In the genomic region with DNA sequence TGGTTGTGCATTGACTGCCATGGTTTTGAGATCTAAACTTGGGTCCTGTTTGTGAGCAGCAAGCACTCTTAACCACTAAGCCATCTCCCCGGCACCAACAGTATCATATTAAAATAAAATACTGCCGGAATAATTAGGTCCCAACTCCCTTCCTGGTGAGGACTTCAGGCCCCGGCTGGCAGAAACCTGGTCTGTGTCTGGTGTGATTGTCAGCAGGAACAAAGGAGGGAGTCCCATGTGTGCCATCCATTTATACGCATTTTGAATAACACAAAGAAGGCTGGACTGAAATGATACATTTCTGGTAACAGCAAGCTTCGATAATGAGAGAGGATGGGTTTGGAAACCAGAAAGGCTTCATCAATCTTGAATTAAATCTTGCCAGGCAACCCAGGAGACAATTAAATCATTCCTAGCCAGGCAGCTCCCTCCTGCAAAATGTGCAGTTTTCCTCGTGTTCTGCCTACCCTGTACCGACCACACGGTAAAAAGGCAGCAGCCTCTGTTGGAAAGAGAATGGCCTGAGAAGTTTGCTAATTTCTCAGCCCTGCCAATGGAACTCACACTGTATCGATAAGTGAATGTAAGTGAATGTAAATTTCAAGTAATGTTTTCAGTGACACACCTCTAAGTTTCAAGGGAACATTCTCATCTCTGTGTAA, we compare ENCODE assay signal across 26 mouse cellular contexts.
DNase-seq lines count a peak whose midpoint lies in the region; ATAC-seq lines count a peak whose summit lies in the region.
"Had no signal": no experiment of that assay in that cellular context is flagged by ENCODE, and none has a peak within 500 bp of the region (broad histone marks: within the 10 kb centered on the region; RNA-seq: fewer than 3 reads in every experiment).

No protein-coding gene starts in this region.

- 0 out of 2 replicates have a peak, but pooled peaks cover 2% of the 10 kb centered on the region for H3K4me1 ChIP-seq in forebrain, embryonic 14.5 days (ENCODE audit: control insufficient read depth, insufficient read depth, low read length)
- H3K4me1 ChIP-seq in forebrain, embryonic 13.5 days = 0 out of 2 replicates have a peak, but pooled peaks cover 5% of the 10 kb centered on the region
- H3K4me1 ChIP-seq in midbrain, embryonic 12.5 days = no peaks in the 10 kb centered on the region
- no peaks in the 10 kb centered on the region for H3K4me1 ChIP-seq in midbrain, embryonic 10.5 days
- H3K4me1 ChIP-seq: embryonic facial prominence, embryonic 13.5 days; liver, embryonic 13.5 days had no signal

- H3K4me2 ChIP-seq in forebrain, embryonic 14.5 days (ENCODE audit: low read length) = no peak overlapping the region
- no peak overlapping the region for H3K4me2 ChIP-seq in forebrain, embryonic 13.5 days
- H3K4me2 ChIP-seq in midbrain, embryonic 12.5 days (replicated peaks) = no peak overlapping the region
- H3K4me2 ChIP-seq: embryonic facial prominence, embryonic 13.5 days; limb, embryonic 13.5 days; liver, embryonic 13.5 days had no signal

- WGBS in forebrain, embryonic 14.5 days = 65% methylated on average over 9 of the region's 9 CpGs
- 73% methylated on average over 9 of the region's 9 CpGs for WGBS in forebrain, embryonic 13.5 days
- WGBS in midbrain, embryonic 12.5 days = 79% methylated on average over 9 of the region's 9 CpGs
- WGBS in midbrain, embryonic 10.5 days = 88% methylated on average over 9 of the region's 9 CpGs

- H3K9ac ChIP-seq in forebrain, embryonic 14.5 days (ENCODE audit: low read length) = no peak overlapping the region
- no peak overlapping the region for H3K9ac ChIP-seq in forebrain, embryonic 13.5 days
- H3K9ac ChIP-seq in midbrain, embryonic 12.5 days (replicated peaks) = no peak overlapping the region
- H3K9ac ChIP-seq: embryonic facial prominence, embryonic 13.5 days; limb, embryonic 13.5 days; liver, embryonic 13.5 days had no signal

- H3K27ac ChIP-seq in forebrain, embryonic 14.5 days (ENCODE audit: low read depth, low read length) = no peak overlapping the region
- no peak overlapping the region for H3K27ac ChIP-seq in forebrain, embryonic 13.5 days
- H3K27ac ChIP-seq in midbrain, embryonic 12.5 days (replicated peaks) = no peak overlapping the region
- H3K27ac ChIP-seq in midbrain, embryonic 10.5 days (replicated peaks) = no peak overlapping the region
- H3K27ac ChIP-seq: embryonic facial prominence, embryonic 13.5 days; heart, adult 2 months; kidney, postnatal 0 days; limb, embryonic 13.5 days; liver, embryonic 13.5 days; stomach, postnatal 0 days had no signal

- no peaks in the 10 kb centered on the region for H3K27me3 ChIP-seq in forebrain, embryonic 14.5 days (replicated peaks; ENCODE audit: control insufficient read depth, insufficient read depth, low read length)
- H3K27me3 ChIP-seq in forebrain, embryonic 13.5 days = no peaks in the 10 kb centered on the region
- H3K27me3 ChIP-seq in midbrain, embryonic 12.5 days = no peaks in the 10 kb centered on the region
- H3K27me3 ChIP-seq in midbrain, embryonic 10.5 days (ENCODE audit: low read depth, poor library complexity, severe bottlenecking) = no peaks in the 10 kb centered on the region
- H3K27me3 ChIP-seq: embryonic facial prominence, embryonic 13.5 days; limb, embryonic 13.5 days; liver, embryonic 13.5 days had no signal

- H3K9me3 ChIP-seq in forebrain, embryonic 14.5 days (replicated peaks; ENCODE audit: control insufficient read depth, low read length) = no peaks in the 10 kb centered on the region
- no peaks in the 10 kb centered on the region for H3K9me3 ChIP-seq in forebrain, embryonic 13.5 days (replicated peaks)
- H3K9me3 ChIP-seq in midbrain, embryonic 12.5 days = no peaks in the 10 kb centered on the region
- no peaks in the 10 kb centered on the region for H3K9me3 ChIP-seq in midbrain, embryonic 10.5 days (replicated peaks)
- H3K9me3 ChIP-seq: embryonic facial prominence, embryonic 13.5 days; limb, embryonic 13.5 days; liver, embryonic 13.5 days had no signal

- H3K4me3 ChIP-seq in forebrain, embryonic 14.5 days (ENCODE audit: low read depth, low read length) = no peak overlapping the region
- H3K4me3 ChIP-seq in forebrain, embryonic 13.5 days = no peak overlapping the region
- no peak overlapping the region for H3K4me3 ChIP-seq in midbrain, embryonic 12.5 days
- no peak overlapping the region for H3K4me3 ChIP-seq in midbrain, embryonic 10.5 days
- H3K4me3 ChIP-seq: embryonic facial prominence, embryonic 13.5 days; heart, adult 2 months; limb, embryonic 13.5 days; liver, embryonic 13.5 days had no signal

- ATAC-seq in forebrain, embryonic 14.5 days = no peak
- no peak for ATAC-seq in forebrain, embryonic 13.5 days
- peak; percentile 38; the same call in 1 of the 2 replicates for ATAC-seq in midbrain, embryonic 12.5 days (ENCODE audit: low FRiP score, low read depth)
- no peak for ATAC-seq in erythroblast, adult 5-6 weeks (replicated peaks; ENCODE audit: low FRiP score, poor library complexity, severe bottlenecking)
- ATAC-seq: CD4-positive, CD25-positive, alpha-beta regulatory T cell, adult 4 months; forebrain, embryonic 16.5 days; inflammation-experienced regulatory T-cells, adult 6 months had no signal

- peak; percentile 6 for DNase-seq in forebrain, embryonic 14.5 days (ENCODE audit: low spot score)
- DNase-seq in midbrain, embryonic 10.5 days (ENCODE audit: low spot score) = no peak
- DNase-seq in MN1 (ENCODE audit: low spot score) = peak; percentile 23
- peak; percentile 12 for DNase-seq in mesoderm, embryonic 11.5 days (ENCODE audit: low read depth, low spot score)
- DNase-seq: cerebellum, adult 11-12 months; cerebellum, postnatal 14 days; gastrocnemius, postnatal 25 days; heart, adult 2 months; kidney, adult 2 months; layer of hippocampus, adult 9-11 months; liver, embryonic 13.5 days; lung, adult 2 months; lung, postnatal 14 days; right cerebral cortex, postnatal 14 days; thymus, adult 2 months; thymus, postnatal 4 days had no signal

- H3K36me3 ChIP-seq in forebrain, embryonic 14.5 days (ENCODE audit: control insufficient read depth, insufficient read depth, low read length) = no peaks in the 10 kb centered on the region
- no peaks in the 10 kb centered on the region for H3K36me3 ChIP-seq in forebrain, embryonic 13.5 days (ENCODE audit: poor library complexity, severe bottlenecking)
- no peaks in the 10 kb centered on the region for H3K36me3 ChIP-seq in midbrain, embryonic 12.5 days
- no peaks in the 10 kb centered on the region for H3K36me3 ChIP-seq in midbrain, embryonic 10.5 days
- H3K36me3 ChIP-seq: embryonic facial prominence, embryonic 13.5 days; limb, embryonic 13.5 days; liver, embryonic 13.5 days had no signal
